Mouse (Mus musculus) cerebellum, postnatal 25 days (tissue): ENCODE measurements around the gene Plac1.

Experiments
- DNase-seq, 2 experiments: peaks; one replicate each; pipeline ENCODE4 v3.0.0; 2021; ENCODE audit warnings: mixed read lengths in 2 of 2

Gene Plac1

DNA sequence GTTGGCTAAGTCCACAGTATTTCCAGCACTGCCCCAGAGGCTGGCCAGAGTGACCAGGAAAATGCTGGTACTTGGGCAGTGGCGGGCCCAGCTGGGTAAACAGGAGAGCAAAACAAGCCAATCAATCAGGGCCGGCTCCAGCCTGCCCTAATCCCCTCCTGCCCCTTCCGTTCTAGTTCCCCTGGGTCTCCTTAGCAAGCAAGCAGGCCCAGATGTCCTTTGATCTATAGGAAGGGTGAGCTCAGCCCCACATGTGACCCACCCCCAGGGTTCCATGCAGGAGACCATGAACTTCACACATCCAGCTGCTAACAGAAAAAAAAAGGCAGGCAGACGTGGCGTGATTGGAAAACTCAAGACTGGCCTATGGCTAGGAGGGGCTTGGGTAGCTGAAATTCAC is 43.5 kb downstream of the Plac1 start:
- no peak for DNase-seq

DNA sequence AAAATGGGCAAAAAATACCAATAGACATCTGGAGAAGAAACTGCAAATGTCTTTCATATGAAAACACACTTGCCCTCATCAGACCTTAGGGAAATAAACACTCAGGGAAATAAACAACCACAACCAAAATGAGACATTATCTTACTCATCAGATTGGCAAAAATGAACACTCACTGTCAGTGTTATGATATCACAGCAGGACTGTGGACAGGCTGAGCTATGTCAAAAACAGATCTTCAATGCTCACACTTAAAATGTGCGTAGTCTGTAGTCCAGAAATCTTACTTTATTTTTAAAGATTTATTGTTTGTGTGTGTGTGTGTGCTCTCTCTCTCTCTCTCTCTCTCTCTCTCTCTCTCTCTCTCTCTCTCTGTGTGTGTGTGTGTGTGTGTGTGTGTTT is 51.2 kb downstream of the Plac1 start:
- DNase-seq, result no peak

DNA sequence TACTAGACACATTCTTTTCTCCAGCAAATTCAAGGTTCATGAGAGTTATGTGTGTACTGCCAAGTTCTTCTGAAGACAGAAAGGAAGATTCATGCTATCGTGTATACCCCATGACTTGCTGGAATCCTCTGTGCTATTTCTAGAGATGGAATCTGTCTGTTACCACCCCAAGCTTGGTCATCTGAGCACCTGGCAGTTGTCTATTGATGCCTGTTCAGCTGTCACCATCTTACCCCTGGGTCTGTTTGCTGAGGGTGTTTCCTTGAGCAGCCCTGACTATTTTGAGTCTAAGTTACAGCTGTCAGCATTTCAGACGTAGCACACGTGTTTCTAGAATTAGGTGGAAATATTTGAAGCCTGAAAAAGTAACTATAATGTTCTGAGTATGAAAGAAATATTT is 60.1 kb downstream of the Plac1 start:
- DNase-seq, result no peak

DNA sequence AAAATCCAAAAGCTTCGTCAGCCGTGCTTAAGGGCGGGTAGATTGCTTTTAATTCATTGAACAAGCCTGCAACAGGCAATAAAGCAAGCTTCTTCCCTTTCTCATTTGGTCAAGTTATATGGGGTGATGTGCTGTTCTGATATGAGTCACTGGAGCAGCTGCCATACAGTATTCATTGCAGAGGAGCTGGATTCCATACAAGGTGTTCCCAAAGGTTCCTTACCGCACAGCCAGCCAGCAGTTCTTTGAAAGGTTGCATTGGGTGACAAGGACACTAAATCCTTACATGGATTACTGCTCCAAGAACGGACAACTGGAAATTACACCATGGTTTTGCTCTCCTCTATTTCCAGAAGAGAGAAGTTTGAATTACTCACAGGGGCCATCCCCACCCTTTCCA is 63.6 kb downstream of the Plac1 start:
- no peak for DNase-seq

DNA sequence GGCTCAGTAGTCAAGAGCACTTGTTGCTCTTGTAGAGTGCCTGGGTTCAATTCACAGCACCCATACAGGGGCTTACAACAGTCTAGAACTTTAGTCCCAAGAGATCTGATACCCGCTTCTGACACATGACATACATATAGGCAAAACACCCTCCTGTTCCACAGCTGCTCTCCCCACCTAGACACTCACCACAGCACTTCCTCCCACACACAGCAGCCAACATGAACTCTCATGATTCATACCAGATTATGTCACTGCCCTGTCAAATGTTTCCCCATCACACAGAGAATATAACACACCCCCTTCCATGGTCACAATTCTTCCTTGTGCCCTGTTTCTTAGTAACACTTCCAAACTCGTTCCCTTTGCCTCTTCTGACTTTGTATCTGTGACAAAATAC is 71.3 kb downstream of the Plac1 start:
- DNase-seq, result no peak

DNA sequence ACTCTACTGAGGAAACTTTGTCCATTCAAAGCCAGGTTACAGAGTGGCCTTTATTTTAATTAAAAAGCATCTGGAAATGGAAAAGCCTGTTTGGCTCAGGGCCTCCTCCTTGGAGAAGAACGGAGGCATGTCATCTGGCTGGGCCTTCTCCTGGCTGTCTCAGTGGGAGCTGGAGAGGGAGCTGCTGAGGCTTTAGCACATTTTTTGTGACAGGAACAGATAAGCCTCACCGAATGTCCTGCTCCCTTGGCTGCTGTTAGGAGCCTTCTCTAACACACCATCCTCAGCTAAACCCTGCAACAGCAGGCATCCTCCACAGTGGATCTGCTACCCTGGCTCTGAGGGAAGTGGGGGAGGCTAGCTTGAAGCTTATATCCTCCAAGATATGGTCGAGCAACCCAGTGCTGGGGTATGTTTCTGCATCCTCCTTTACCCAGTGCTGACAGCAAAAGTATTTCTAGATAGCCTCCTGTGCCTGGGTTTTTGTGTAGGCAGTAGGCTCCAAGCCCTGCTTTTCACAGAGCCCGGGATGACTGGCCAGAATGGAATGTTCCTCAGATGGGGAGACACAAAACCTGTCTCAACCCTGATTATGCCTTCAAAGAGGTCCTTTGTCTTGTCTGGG is 72.9 kb downstream of the Plac1 start:
- DNase-seq, result no peak

DNA sequence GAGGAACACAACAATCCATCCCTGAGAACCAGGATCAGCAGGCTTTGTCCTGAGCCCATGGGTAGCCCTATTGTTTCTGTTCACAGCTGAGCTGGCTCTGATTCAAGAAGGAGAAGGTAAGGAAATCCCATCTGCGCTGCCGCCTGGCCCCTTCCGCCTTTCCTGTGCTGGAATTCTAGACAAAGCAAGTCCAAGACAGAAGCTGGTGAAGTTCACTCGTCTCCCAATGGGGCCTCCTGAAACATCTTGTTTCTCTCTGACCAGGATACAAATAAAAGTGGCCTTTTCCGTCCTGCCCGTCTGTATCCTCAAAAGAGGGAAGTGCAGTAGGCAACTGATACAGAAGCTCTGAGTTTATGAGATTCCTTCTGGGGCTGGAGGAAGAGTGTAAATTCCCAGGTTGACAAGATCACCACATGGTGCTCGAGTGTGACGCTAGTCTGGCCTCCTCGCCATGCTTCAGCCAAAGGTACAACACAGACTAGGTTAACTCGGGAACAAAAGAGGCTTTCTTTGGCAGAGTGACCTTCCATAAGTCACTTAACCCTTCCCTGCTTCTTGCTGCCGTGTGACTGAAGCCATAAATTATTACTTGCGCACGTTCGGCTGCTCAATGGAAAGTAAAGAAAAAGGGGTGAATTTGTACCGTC is 73.5 kb downstream of the Plac1 start:
- DNase-seq, result no peak

DNA sequence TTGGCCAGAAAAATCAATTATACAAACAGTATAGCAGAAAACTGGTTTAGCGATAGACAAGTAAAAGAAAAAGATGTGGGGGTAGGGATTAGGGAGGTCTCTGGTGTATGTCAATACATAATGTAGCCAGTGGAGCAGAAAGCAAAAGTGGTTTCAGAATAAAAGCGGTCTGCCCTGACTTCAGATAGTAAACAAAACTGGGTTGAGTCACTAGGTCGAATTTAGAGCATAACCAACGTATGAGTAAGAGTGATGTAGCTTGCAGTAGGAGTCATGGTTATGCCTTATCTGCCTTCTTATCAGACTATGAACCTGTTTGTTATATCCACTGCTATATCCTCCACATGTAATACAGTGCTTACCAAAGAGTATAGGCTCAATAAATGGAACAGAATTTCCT is 77.3 kb downstream of the Plac1 start:
- no peak for DNase-seq

DNA sequence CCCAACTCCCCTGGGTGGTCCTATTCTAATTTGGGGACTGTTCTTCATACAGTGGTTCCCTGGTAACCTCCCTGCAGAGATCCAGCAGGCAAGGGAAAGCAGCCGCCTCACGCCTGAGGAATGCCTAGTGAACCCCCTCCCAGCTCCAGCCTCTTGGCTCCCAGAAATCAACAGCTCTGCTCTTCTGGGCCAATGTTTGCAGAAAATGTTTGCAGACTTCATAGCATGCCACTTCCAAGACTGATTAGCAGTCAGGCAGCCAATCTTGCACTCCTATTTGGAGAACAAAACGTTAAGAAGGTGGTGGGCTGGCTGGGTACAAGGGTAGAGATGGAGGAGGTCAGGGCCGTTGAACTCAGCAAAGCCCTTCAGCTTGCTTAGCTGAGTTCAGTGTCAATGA is 78.3 kb downstream of the Plac1 start:
- DNase-seq, result no peak

DNA sequence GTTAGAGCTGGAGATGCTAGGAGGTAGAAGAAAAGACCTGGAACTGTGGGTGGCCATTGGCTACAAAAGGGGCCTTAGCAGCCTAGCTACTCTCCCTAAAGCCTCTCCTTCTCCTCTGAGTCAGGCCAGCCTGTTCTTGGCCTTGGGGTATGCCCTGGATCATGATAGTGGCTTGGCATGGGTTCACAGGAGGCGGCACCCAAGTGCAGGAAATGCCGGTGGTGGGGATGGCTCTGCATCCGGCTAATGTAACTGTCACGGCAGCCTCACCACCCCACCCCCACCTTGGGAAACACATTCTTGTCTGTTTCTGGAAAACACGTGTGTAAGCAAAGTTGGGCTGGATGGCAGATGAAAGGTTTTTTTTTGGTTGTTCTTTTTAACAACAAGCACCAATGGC is 78.8 kb downstream of the Plac1 start:
- DNase-seq, result no peak

DNA sequence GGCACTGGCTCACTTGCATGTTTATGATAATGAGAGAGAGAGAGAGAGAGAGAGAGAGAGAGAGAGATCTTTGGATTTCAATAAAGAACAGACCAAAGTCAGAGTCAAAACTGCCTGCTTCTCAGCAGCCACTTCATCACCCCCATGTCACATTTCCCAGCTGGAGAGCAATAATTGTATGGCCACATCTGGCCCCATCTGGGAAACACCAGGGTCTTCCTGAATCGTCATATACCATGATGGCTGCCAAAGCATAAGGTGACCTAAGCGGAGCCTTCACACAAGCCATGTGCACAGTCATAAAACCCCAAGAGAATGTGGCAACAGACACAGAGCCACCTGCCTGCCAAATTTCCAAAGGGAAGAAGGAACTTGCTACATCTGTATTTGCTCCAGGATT is 91.9 kb downstream of the Plac1 start:
- DNase-seq, result no peak

DNA sequence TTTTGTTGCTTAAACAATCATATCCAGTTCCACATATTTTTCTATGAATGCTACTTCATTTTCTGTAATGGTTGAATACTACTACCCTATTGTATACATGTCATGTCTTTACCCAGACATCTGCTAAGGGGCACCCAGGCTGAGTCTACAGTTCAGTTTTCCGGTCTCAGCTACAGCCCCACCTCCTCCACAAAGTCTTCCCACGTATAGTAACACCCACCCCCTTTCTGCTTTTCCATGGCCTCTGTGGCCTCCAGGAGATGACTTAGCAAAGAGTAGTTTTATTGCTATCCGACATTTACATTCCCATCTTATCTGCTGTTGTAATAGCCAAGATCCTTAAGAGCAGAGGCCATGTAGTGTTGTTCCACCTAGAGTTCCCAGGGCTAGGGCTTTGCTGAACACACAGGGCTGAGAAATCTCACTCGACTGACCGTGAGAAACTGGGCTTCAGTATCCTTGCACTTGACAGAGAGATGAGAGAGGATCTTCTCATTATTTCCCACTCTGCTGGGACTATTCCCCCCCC is 93.5 kb downstream of the Plac1 start:
- DNase-seq, result no peak

DNA sequence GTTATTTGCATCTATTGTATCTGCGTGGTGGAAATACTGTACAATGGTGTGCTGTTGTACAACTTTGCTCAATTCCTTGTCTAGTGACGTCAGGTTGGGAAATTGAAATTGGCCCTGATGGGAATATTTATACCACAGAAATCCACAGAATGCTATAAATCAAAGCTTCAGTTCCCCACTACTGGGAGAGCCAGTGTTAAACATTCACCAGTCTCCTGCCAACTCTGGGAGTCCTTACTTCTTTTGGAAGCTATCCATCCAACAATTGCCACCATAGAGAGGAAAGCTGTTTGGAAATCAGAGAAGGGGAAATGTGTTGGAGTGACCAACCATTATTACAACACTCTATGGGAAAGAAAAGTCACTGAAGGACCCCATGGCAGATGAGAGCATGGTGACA is 100.3 kb downstream of the Plac1 start:
- DNase-seq, result no peak

DNA sequence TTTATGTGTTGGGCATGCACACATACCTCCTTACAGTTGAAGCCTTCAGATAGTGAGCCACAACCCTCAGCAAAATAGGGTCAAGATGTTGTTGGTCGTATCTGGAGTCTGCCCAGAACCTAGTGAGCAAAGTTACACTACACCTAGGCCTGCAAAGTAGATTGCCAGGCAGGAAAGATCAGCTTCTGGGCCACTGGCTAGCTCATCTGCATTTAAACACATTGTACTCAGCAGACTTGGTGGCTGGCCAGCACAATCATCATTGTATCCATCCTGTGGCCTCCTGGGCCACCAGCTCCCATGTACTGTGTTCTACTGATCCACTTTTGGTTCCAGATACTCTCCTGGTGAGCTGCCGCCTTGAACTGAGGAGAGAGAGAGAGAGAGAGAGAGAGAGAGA is 102.8 kb downstream of the Plac1 start:
- no peak for DNase-seq

DNA sequence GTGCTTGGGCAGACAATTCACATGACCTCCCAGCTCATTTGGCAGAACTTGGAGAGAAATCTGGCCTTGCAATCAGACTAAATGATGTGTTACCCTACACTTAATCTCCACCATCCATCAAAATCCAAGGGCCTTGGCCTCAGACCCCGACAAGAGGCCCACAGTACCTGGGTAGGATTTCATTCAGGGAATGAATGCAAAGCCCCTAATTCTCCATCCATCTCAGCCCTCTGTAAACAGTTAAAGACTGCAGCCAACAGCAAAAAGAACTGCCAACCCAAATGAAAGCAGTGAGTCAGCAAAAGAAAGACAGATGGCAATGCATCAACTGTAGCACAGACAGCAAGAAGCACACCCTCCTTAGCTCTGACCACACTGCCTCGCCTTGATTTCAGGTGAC is 110.4 kb downstream of the Plac1 start:
- no peak for DNase-seq

DNA sequence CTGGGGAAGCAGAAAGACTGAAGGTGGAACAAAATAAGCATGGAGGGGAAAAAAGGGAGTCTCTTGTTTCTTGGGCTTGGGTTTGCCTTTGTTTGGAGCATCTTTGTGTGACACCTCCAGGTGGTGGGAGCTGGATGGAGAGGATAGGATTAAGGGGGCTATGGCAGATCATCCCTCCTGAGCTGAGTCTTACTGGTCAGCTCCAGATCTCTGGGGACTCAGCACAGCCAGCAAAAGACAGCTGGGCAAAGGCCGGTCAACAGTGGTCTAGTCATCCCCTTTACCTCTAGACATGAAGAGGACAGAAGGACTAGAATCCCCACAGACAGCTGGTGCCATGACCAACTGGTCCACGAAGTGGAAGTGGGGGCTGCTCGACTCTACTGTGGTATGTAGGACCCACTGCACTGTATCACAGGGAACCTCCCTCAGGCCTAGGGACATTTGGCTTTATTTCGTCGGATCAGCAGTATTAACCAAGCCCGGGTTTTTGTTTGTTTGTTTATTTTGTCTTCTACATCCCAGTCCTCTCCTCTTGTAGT is 113.3 kb downstream of the Plac1 start:
- DNase-seq, result no peak

DNA sequence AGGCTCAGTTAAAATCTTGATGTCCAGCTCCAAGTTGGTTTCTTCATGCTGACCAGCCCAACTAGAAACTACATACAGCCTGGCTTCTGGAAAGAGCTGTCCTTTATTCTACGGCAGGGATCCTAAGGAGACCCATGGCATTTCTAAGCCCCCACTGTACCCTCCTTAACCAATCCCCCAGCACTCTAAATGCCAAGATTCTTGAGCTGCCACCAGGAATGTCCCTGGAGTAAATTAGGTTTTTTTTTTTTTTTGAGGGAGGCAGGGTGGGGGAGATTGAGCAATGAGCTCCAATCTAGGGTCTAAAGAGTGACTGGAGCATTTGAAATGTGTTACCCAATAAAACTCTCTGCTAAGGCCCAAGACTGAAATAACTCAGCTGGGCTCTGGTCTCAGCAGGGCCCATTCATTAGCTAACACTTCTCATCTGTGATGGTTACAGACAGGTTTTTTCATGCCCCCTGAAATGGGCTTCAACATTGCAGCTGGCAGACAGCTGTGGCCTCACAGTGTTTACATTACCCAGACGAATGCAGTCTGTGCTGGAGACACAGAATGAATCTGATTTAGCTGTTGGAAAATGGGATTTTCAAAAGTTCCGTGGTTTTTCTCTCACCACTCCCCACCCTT is 114.0 kb downstream of the Plac1 start:
- no peak for DNase-seq

DNA sequence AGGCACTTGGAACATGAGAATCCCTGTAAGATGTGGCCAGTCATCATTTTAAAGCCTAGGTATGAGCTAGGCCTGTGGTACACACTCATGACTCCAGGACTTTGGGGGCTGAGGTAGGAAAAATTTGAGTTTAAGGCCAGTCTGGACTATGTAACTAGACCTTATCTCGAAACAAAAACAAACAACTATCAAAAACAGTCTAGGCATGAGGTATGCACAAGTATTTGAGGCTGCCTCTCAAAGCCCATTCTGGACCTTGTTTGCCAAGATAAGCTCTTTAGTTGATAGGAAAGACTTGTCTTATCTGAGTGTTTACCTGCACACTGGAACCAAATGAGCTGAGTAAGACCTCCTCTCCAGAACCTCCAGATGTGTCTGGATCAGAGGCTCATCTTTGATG is 116.3 kb downstream of the Plac1 start:
- DNase-seq, result no peak

DNA sequence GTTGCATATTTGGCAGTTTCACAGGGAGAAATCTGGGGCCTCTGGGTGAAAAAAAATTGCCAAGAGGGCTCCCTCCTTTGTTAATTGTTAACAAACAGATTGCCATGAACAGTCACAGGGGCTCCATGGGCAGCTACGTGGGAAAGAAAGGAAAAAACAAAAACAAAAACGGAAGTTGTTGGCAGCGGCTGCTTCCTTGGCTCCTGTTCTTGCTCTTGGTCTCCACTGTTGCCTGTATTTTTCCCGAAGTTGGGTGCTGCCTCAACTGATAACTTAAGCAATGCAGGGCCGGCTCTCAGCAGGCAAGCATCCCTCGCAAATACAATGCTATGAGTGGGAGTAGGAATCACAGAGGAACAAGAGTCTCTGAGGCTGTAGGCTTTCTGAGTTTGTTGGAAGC is 121.3 kb downstream of the Plac1 start:
- DNase-seq, result peak in 1 of 2 experiments; percentile 4

DNA sequence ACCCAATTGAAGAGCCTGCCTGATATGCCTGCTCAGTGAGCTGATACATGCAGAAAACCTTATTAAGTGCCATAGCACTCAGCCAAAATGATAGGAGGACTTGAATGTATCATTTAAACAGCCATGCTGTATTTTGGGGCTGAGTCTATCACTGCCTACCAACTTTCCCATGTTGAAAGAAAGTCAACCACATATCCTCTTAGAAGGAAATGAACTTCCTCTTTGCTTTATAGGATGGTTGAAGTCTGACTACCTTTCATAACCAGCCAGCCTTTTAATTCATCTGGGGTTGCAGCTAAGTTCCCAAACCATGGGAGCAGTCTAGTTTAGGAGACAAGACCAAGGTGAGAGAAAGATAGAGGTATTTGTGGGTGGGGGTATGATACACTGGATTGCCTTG is 121.9 kb downstream of the Plac1 start:
- no peak for DNase-seq

DNA sequence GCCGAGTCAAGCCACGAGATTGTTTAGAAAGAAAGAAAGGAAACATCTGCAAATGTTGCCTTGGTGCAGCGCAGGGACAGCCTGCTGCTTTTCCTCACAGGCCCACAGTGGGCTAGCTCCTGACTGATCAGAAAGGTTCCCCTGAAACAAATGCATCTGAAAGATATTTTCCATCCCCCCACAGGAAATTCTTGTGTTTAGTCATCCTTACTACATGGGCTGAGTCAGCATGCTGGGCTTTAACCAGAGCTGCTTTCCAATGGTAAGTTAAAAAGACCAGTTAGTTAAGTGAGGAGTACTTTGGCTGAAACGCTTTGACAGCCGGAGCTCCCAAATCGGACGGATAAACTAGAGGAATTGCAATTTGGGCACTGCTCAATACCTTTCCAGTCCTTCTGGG is 124.9 kb downstream of the Plac1 start:
- no peak for DNase-seq

DNA sequence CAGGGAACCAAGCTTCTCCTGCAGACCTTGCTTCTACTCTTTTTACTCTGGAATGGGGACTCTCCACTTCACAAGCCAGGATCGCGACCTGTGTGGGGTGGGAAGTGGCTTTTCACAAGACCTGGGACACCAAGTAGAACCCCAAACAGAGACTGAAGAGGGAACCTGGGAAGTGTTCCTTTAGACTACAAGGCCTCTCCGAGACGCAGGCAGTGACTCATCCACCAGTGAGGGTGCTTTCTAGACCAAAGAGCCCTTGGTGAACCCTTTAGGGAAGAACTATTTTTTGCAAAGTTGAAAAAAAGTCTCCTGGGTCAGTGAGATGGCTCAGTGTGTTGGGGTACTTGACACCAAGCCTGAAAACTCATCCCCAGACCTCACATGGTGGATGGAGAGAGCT is 129.8 kb downstream of the Plac1 start:
- DNase-seq, result no peak

DNA sequence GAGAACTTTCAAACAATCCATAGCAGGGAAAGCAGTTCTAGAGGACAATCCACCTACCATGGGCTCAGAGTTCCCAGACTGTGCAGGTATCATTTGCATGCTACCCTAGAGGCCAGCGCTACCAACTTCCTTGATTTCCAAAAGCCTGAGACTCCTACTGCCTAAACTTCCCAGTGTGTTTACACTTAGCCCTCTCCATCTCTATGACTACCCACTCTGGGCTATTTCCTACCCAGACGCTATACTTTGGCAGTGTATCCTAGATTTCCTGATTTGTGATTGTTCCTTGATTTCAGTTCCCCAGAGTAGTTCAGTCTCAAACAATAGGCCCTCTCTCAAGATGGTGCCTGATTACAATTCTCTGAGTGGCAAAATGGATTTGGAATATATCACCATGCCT is 132.8 kb downstream of the Plac1 start:
- DNase-seq, result no peak

DNA sequence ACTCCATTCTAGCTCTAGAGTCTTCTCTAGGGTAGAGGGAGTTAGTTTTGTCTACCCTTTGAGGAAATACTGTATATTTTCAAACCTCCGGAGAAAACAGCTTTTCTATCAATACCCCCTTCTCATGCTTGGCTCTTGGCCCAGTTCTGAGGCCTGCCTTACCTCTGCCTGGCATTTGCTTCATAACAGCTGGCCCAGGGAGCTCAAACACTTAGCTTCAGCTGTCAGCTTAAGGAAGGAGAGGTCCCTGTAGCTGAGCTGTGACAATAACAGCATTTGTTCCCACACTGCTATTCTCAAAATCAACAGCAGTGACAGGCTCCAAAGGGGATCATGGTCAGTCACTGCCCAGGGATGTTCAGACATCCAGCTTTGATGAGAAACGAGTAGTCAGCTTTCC is 138.7 kb downstream of the Plac1 start:
- no peak for DNase-seq
